ENCODE assay signal across 20 mouse cellular contexts in the genomic region with DNA sequence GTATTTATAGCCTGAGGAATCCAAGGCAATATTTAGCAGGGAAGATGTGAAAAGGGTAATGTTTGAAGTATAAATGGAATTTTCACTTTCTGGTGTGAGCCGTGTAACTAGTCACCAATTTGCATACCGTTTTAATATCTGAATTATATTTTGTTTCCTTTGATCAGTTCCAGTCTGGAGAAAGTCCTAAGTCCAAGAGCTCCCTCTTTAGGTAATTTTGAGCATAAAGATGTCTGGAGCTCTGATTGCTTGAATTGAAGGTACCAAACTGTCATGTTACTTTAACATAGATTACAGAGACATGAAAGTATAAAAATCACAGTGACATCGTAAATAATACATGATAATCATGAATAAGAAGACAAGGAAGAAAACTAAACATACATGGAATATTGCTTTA. TPM values are rescaled to one million over a fixed set of nuclear protein-coding genes. Genes with fewer than 3 reads are reported as not detected.
A peak's percentile ranks its signal among the peaks of the same experiment; 100 is the strongest.
DNase-seq lines count a peak whose midpoint lies in the region; ATAC-seq and TF ChIP-seq lines count a peak whose summit lies in the region.
"Had no signal": no experiment of that assay in that cellular context is flagged by ENCODE, and none has a peak within 500 bp of the region (broad histone marks: within the 10 kb centered on the region; RNA-seq: fewer than 3 reads in every experiment).

No protein-coding gene starts in this region.

- no peak overlapping the region for H3K4me3 ChIP-seq in forebrain, postnatal 0 days (ENCODE audit: low read depth, low read length)
- no peak overlapping the region for H3K4me3 ChIP-seq in forebrain, embryonic 11.5 days (ENCODE audit: low read depth, low read length)
- H3K4me3 ChIP-seq: erythroblast, embryonic 14.5 days; hindbrain, embryonic 13.5 days; limb, embryonic 13.5 days; liver, embryonic 15.5 days had no signal

- no peaks in the 10 kb centered on the region for H3K27me3 ChIP-seq in forebrain, postnatal 0 days (ENCODE audit: insufficient read depth, low read length)
- H3K27me3 ChIP-seq in forebrain, embryonic 11.5 days (ENCODE audit: control insufficient read depth, insufficient read depth, low read length): no peaks in the 10 kb centered on the region
- H3K27me3 ChIP-seq: hindbrain, embryonic 13.5 days; limb, embryonic 13.5 days; liver, embryonic 15.5 days had no signal

- intact Hi-C loops in left cerebral cortex, postnatal 14 days (cut with DNase I): loop anchor here (5.0 kb wide), 1 partner anchor 158 kb away; no protein-coding TSS in a partner anchor

- no peaks in the 10 kb centered on the region for H3K36me3 ChIP-seq in forebrain, postnatal 0 days (ENCODE audit: insufficient read depth)
- no peaks in the 10 kb centered on the region for H3K36me3 ChIP-seq in forebrain, embryonic 11.5 days (ENCODE audit: control insufficient read depth, insufficient read depth, low read length)
- H3K36me3 ChIP-seq: hindbrain, embryonic 13.5 days; limb, embryonic 13.5 days; liver, embryonic 15.5 days had no signal

- H3K4me1 ChIP-seq in forebrain, postnatal 0 days (ENCODE audit: insufficient read depth): no peaks in the 10 kb centered on the region
- no peaks in the 10 kb centered on the region for H3K4me1 ChIP-seq in forebrain, embryonic 11.5 days (replicated peaks; ENCODE audit: control insufficient read depth, insufficient read depth, low read length)
- H3K4me1 ChIP-seq: hindbrain, embryonic 13.5 days; limb, embryonic 13.5 days; liver, embryonic 15.5 days had no signal

- peak; percentile 40; the same call in 1 of the 2 replicates for ATAC-seq in forebrain, postnatal 0 days
- ATAC-seq in forebrain, embryonic 11.5 days (replicated peaks; ENCODE audit: low FRiP score): no peak

- no peak overlapping the region for H3K9ac ChIP-seq in forebrain, postnatal 0 days
- H3K9ac ChIP-seq in forebrain, embryonic 11.5 days (ENCODE audit: low read length): no peak overlapping the region
- H3K9ac ChIP-seq: hindbrain, embryonic 13.5 days; limb, embryonic 13.5 days; liver, embryonic 15.5 days had no signal

- peak; percentile 14 for DNase-seq in forebrain, postnatal 0 days
- DNase-seq in forebrain, embryonic 11.5 days (ENCODE audit: low spot score): no peak
- peak; percentile 25 to 30 for DNase-seq in left cerebral cortex, postnatal 14 days (ENCODE audit: low spot score in 2 of 2)
- DNase-seq in left cerebral cortex, adult 8-10 months (ENCODE audit: low spot score in 2 of 2): no peak
- peak; percentile 20 for DNase-seq in Muller cell, postnatal 12 days (ENCODE audit: inconsistent ontology term)
- peak; percentile 51 for DNase-seq in retina, embryonic 14.5 days (ENCODE audit: low spot score)
- DNase-seq in urinary bladder, postnatal 36 days (ENCODE audit: low spot score in 2 of 2): no peak
- DNase-seq in urinary bladder, postnatal 14 days (ENCODE audit: low spot score): no peak
- DNase-seq: heart, adult 11 months; kidney, adult 11 months; kidney, postnatal 36 days; thymus, adult 2 months had no signal

- no peak overlapping the region for H3K27ac ChIP-seq in forebrain, postnatal 0 days (ENCODE audit: low read depth, low read length)
- H3K27ac ChIP-seq in forebrain, embryonic 11.5 days (ENCODE audit: low read depth, low read length): no peak overlapping the region
- H3K27ac ChIP-seq: hindbrain, embryonic 13.5 days; limb, embryonic 13.5 days; liver, embryonic 15.5 days had no signal

- 43% methylated on average over 3 of the region's 3 CpGs for WGBS in forebrain, postnatal 0 days
- 60% methylated on average over 3 of the region's 3 CpGs for WGBS in forebrain, embryonic 11.5 days

- TF ChIP-seq CTCF in forebrain, postnatal 0 days (IDR thresholded peaks at IDR 0.05; ENCODE audit: low read depth): peak; percentile 51

- H3K4me2 ChIP-seq in forebrain, postnatal 0 days (ENCODE audit: low read depth): no peak overlapping the region
- no peak overlapping the region for H3K4me2 ChIP-seq in forebrain, embryonic 11.5 days (ENCODE audit: low read depth, low read length, severe bottlenecking)
- H3K4me2 ChIP-seq: hindbrain, embryonic 13.5 days; limb, embryonic 13.5 days; liver, embryonic 15.5 days; midbrain, embryonic 11.5 days had no signal

- no peaks in the 10 kb centered on the region for H3K9me3 ChIP-seq in forebrain, postnatal 0 days (ENCODE audit: low read length)
- H3K9me3 ChIP-seq in forebrain, embryonic 11.5 days (ENCODE audit: control insufficient read depth, low read length): no peaks in the 10 kb centered on the region
- H3K9me3 ChIP-seq: hindbrain, embryonic 13.5 days; limb, embryonic 13.5 days; liver, embryonic 15.5 days had no signal

RNA-seq across cellular contexts. Expression of gene Csn3, which starts 15.4 kb away (rescaled TPM):
- total RNA-seq in forebrain, postnatal 0 days (2014; rRNA removed): not detected in 2 replicates
- polyA plus RNA-seq in forebrain, postnatal 0 days (2015; fragmentation: Nextera tagmentation; extraction: Ambion mirVana): not detected in 2 replicates
- not detected in 2 replicates for polyA plus RNA-seq in forebrain, embryonic 11.5 days (2014; fragmentation: Nextera tagmentation; extraction: Ambion mirVana)
- total RNA-seq in left cerebral cortex, postnatal 14 days (2021): not detected
- not detected for total RNA-seq in left cerebral cortex, adult 8-10 months (2022)
- total RNA-seq: adrenal gland, postnatal 4 days; common myeloid progenitor, adult 5-6 weeks had no signal
- polyA plus RNA-seq: erythroblast, embryonic 14.5 days; heart, embryonic 16.5 days; hindbrain, embryonic 13.5 days; liver, embryonic 15.5 days had no signal

RNA-seq across cellular contexts. Expression of gene 2310003L06Rik, which starts 28.5 kb away (rescaled TPM):
- 0.14 and 0.15 TPM in 2 replicates for total RNA-seq in forebrain, postnatal 0 days (2014; rRNA removed)
- 0.20 TPM in 1 of 2 replicates, not detected in the other for polyA plus RNA-seq in forebrain, postnatal 0 days (2015; fragmentation: Nextera tagmentation; extraction: Ambion mirVana)
- not detected in 2 replicates for polyA plus RNA-seq in forebrain, embryonic 11.5 days (2014; fragmentation: Nextera tagmentation; extraction: Ambion mirVana)
- not detected for total RNA-seq in left cerebral cortex, postnatal 14 days (2021)
- not detected for total RNA-seq in left cerebral cortex, adult 8-10 months (2022)
- total RNA-seq: adrenal gland, postnatal 4 days; common myeloid progenitor, adult 5-6 weeks had no signal
- polyA plus RNA-seq: erythroblast, embryonic 14.5 days; heart, embryonic 16.5 days; hindbrain, embryonic 13.5 days; limb, embryonic 13.5 days; liver, embryonic 15.5 days; midbrain, embryonic 11.5 days; thymus, adult 2 months had no signal

RNA-seq across cellular contexts. Expression of gene Gm28434, which starts 28.6 kb away (rescaled TPM):
- not detected in 2 replicates for total RNA-seq in forebrain, postnatal 0 days (2014; rRNA removed)
- polyA plus RNA-seq in forebrain, postnatal 0 days (2015; fragmentation: Nextera tagmentation; extraction: Ambion mirVana): 0.48 TPM in 1 of 2 replicates, not detected in the other
- not detected in 2 replicates for polyA plus RNA-seq in forebrain, embryonic 11.5 days (2014; fragmentation: Nextera tagmentation; extraction: Ambion mirVana)
- not detected for total RNA-seq in left cerebral cortex, postnatal 14 days (2021)
- total RNA-seq in left cerebral cortex, adult 8-10 months (2022): not detected
- total RNA-seq: adrenal gland, postnatal 4 days; common myeloid progenitor, adult 5-6 weeks had no signal
- polyA plus RNA-seq: erythroblast, embryonic 14.5 days; heart, embryonic 16.5 days; hindbrain, embryonic 13.5 days; limb, embryonic 13.5 days; liver, embryonic 15.5 days; midbrain, embryonic 11.5 days; thymus, adult 2 months had no signal

RNA-seq across cellular contexts. Expression of gene Cabs1, which starts 38.5 kb away (rescaled TPM):
- not detected in 2 replicates for total RNA-seq in forebrain, postnatal 0 days (2014; rRNA removed)
- not detected in 2 replicates for polyA plus RNA-seq in forebrain, postnatal 0 days (2015; fragmentation: Nextera tagmentation; extraction: Ambion mirVana)
- not detected in 2 replicates for polyA plus RNA-seq in forebrain, embryonic 11.5 days (2014; fragmentation: Nextera tagmentation; extraction: Ambion mirVana)
- not detected for total RNA-seq in left cerebral cortex, postnatal 14 days (2021)
- total RNA-seq in left cerebral cortex, adult 8-10 months (2022): not detected
- total RNA-seq: adrenal gland, postnatal 4 days; common myeloid progenitor, adult 5-6 weeks had no signal
- polyA plus RNA-seq: erythroblast, embryonic 14.5 days; heart, embryonic 16.5 days; hindbrain, embryonic 13.5 days; limb, embryonic 13.5 days; liver, embryonic 15.5 days; midbrain, embryonic 11.5 days; thymus, adult 2 months had no signal

RNA-seq across cellular contexts. Expression of gene Odam, which starts 55.9 kb away (rescaled TPM):
- total RNA-seq in forebrain, postnatal 0 days (2014; rRNA removed): 0.29 TPM in 1 of 2 replicates, not detected in the other
- not detected in 2 replicates for polyA plus RNA-seq in forebrain, postnatal 0 days (2015; fragmentation: Nextera tagmentation; extraction: Ambion mirVana)
- polyA plus RNA-seq in forebrain, embryonic 11.5 days (2014; fragmentation: Nextera tagmentation; extraction: Ambion mirVana): not detected in 2 replicates
- total RNA-seq in left cerebral cortex, postnatal 14 days (2021): not detected
- total RNA-seq in left cerebral cortex, adult 8-10 months (2022): not detected
- total RNA-seq: adrenal gland, postnatal 4 days; common myeloid progenitor, adult 5-6 weeks had no signal
- polyA plus RNA-seq: erythroblast, embryonic 14.5 days; heart, embryonic 16.5 days; hindbrain, embryonic 13.5 days; limb, embryonic 13.5 days; liver, embryonic 15.5 days; midbrain, embryonic 11.5 days had no signal

Comparison
In these comparisons a context has a peak if more than half of its experiments do, and no peak if none do; other contexts are left out.
1. DNase-seq: peak in forebrain, postnatal 0 days (single experiment), left cerebral cortex, postnatal 14 days (2 of 2), Muller cell, postnatal 12 days (single experiment) and retina, embryonic 14.5 days (single experiment); none in forebrain, embryonic 11.5 days (single experiment), left cerebral cortex, adult 8-10 months (0 of 2), urinary bladder, postnatal 36 days (0 of 2) and urinary bladder, postnatal 14 days (single experiment).